Mouse (Mus musculus) limb, embryonic 10.5 days (tissue): Measurements from ENCODE around the gene Slc25a11. TPM values are rescaled to one million over a fixed set of nuclear protein-coding genes. Genes with fewer than 3 reads are reported as not detected.

ENCODE experiments used
- DNase-seq: peaks from one replicate; pipeline ENCODE4 v3.0.0-alpha.2; 2017; ENCODE audit warnings: low spot score
- H3K27ac ChIP-seq: fragments of 300-500 bp; sonication (generic); 2 replicates; pipeline ENCODE4 v1.5.1; 2016; ENCODE audit warnings: mild to moderate bottlenecking
- H3K27me3 ChIP-seq: fragments of 300-500 bp; sonication (generic); 2 replicates; pipeline ENCODE4 v1.6.1; 2016; ENCODE audit warnings: low read depth, mild to moderate bottlenecking; ENCODE audit not compliant: poor library complexity, severe bottlenecking
- H3K36me3 ChIP-seq: fragments of 300-500 bp; sonication (generic); 2 replicates; pipeline ENCODE4 v1.6.1; 2016; ENCODE audit warnings: mild to moderate bottlenecking, moderate library complexity
- H3K4me1 ChIP-seq: fragments of 300-500 bp; sonication (generic); 2 replicates; pipeline ENCODE4 v1.6.1; 2016
- H3K4me3 ChIP-seq: fragments of 300-500 bp; sonication (generic); 2 replicates; pipeline ENCODE4 v1.5.1; 2016; ENCODE audit warnings: mild to moderate bottlenecking, moderate library complexity
- H3K9me3 ChIP-seq: fragments of 300-500 bp; sonication (generic); replicated peaks from 2 replicates; pipeline ENCODE4 v1.6.1; 2016; ENCODE audit warnings: mild to moderate bottlenecking
- WGBS: fragments of 180-500 bp; shearing (Covaris S2); methylation state at CpG from one replicate; pipeline ENCODE4 v1.1.7; 2016; 5-methylcytosine and 5-hydroxymethylcytosine counted together
- polyA plus RNA-seq: library from polyadenylated mRNA; unstranded; fragments of >200 nt; fragmentation: Nextera tagmentation; extraction: Ambion mirVana; gene quantifications from 2 replicates; pipeline ENCODE4 v1.2.1, GENCODE M21; 2016

The Slc25a11 gene
- 136 and 160 TPM in 2 replicates for polyA plus RNA-seq

- H3K27me3 ChIP-seq = no peaks in the 10 kb centered on the region
- H3K27ac ChIP-seq = peak within 1 kb of the TSS; percentile 95
- peaks cover 74% of the 10 kb centered on the region for H3K36me3 ChIP-seq
- no peaks in the 10 kb centered on the region for H3K9me3 ChIP-seq
- H3K4me1 ChIP-seq = peaks cover 52% of the 10 kb centered on the region
- peak; percentile 96 for DNase-seq
- H3K4me3 ChIP-seq = peak within 1 kb of the TSS; percentile 80
- WGBS = under 1% methylated on average over 63 of the region's 63 CpGs
Measured at GRCm38 (mm10) chr11:70646691-70647650, at the start of gene Slc25a11, which contains the start of gene Rnf167. Slc25a11 (minus strand) TSS chr11:70647479. Rnf167 (plus strand) TSS chr11:70647235.

- 70% methylated on average over 3 of the region's 3 CpGs for WGBS
- H3K4me3 ChIP-seq = no peak overlapping the region
Measured at GRCm38 (mm10) chr11:70693504-70693903, 46.2 kb upstream of the Slc25a11 start.

GRCm38 (mm10) chr11:70689578-70689977 lies 42.3 kb upstream of the Slc25a11 start:
- DNase-seq = no peak
- 59% methylated on average over 4 of the region's 4 CpGs for WGBS

More at GRCm38 (mm10) chr11:70693504-70693903, 46.2 kb upstream of the Slc25a11 start:
- Histone ChIP-seq H3K27ac (no peak overlapping the region), H3K4me1 (peaks cover 5% of the 10 kb centered on the region), H3K9me3 (no peaks in the 10 kb centered on the region), H3K36me3 (no peaks in the 10 kb centered on the region), H3K27me3 (no peaks in the 10 kb centered on the region)
- DNase-seq = no peak

GRCm38 (mm10) chr11:70688372-70688771 lies 41.1 kb upstream of the Slc25a11 start:
- H3K9me3 ChIP-seq = no peaks in the 10 kb centered on the region
- DNase-seq = peak; percentile 39
- H3K27ac ChIP-seq = peak overlapping the region; percentile 92
- WGBS = 13% methylated on average over 8 of the region's 8 CpGs
- H3K4me1 ChIP-seq = peaks cover 27% of the 10 kb centered on the region
- H3K27me3 ChIP-seq = no peaks in the 10 kb centered on the region
- peaks cover 25% of the 10 kb centered on the region for H3K36me3 ChIP-seq
- peak overlapping the region; percentile 93 for H3K4me3 ChIP-seq

More at GRCm38 (mm10) chr11:70689578-70689977, 42.3 kb upstream of the Slc25a11 start:
- no peak overlapping the region for H3K4me3 ChIP-seq
- H3K27me3 ChIP-seq = no peaks in the 10 kb centered on the region
- H3K4me1 ChIP-seq = peaks cover 27% of the 10 kb centered on the region
- no peak overlapping the region for H3K27ac ChIP-seq
- peaks cover 13% of the 10 kb centered on the region for H3K36me3 ChIP-seq
- H3K9me3 ChIP-seq = no peaks in the 10 kb centered on the region

- peak within 1 kb of the TSS; percentile 92 for H3K27ac ChIP-seq
- H3K27me3 ChIP-seq = no peaks in the 10 kb centered on the region
- H3K4me3 ChIP-seq = peak within 1 kb of the TSS; percentile 93
- DNase-seq = peak; percentile 91
- H3K9me3 ChIP-seq = no peaks in the 10 kb centered on the region
- under 1% methylated on average over 47 of the region's 55 CpGs for WGBS
- peaks cover 32% of the 10 kb centered on the region for H3K36me3 ChIP-seq
- peaks cover 27% of the 10 kb centered on the region for H3K4me1 ChIP-seq
Measured at GRCm38 (mm10) chr11:70687601-70688199, 40.4 kb upstream of the Slc25a11 start, which contains the start of gene Camta2. Camta2 (minus strand) TSS chr11:70688105.

- peak overlapping the region; percentile 93 for H3K4me3 ChIP-seq
- no peaks in the 10 kb centered on the region for H3K9me3 ChIP-seq
- no peak for DNase-seq
- no peaks in the 10 kb centered on the region for H3K27me3 ChIP-seq
- 4% methylated on average over 16 of the region's 16 CpGs for WGBS
- peaks cover 39% of the 10 kb centered on the region for H3K36me3 ChIP-seq
- H3K4me1 ChIP-seq = peaks cover 32% of the 10 kb centered on the region
- peak overlapping the region; percentile 92 for H3K27ac ChIP-seq
Measured at GRCm38 (mm10) chr11:70686901-70687566, 39.8 kb upstream of the Slc25a11 start.

- H3K27me3 ChIP-seq = no peaks in the 10 kb centered on the region
- no peak for DNase-seq
- no peak overlapping the region for H3K4me3 ChIP-seq
- peaks cover 36% of the 10 kb centered on the region for H3K4me1 ChIP-seq
- no peaks in the 10 kb centered on the region for H3K9me3 ChIP-seq
- WGBS = 90% methylated on average over 5 of the region's 5 CpGs
- H3K36me3 ChIP-seq = peaks cover 64% of the 10 kb centered on the region
- no peak overlapping the region for H3K27ac ChIP-seq
Measured at GRCm38 (mm10) chr11:70683640-70684039, 36.4 kb upstream of the Slc25a11 start.

GRCm38 (mm10) chr11:70681897-70682581 lies 34.8 kb upstream of the Slc25a11 start:
- Histone ChIP-seq H3K4me3 (0 out of 2 replicates have a peak overlapping the region, but pooled peaks have one; percentile 3), H3K36me3 (peaks cover 68% of the 10 kb centered on the region)
- WGBS = 19% methylated on average over 11 of the region's 11 CpGs

GRCm38 (mm10) chr11:70681170-70681569 lies 33.9 kb upstream of the Slc25a11 start:
- H3K27me3 ChIP-seq = no peaks in the 10 kb centered on the region
- 56% methylated on average over 12 of the region's 12 CpGs for WGBS
- peaks cover 76% of the 10 kb centered on the region for H3K36me3 ChIP-seq
- H3K9me3 ChIP-seq = no peaks in the 10 kb centered on the region
- H3K4me3 ChIP-seq = no peak overlapping the region
- 0 out of 2 replicates have a peak overlapping the region, but pooled peaks have one; percentile 46 for H3K27ac ChIP-seq
- DNase-seq = no peak
- peaks cover 13% of the 10 kb centered on the region for H3K4me1 ChIP-seq

More at GRCm38 (mm10) chr11:70681897-70682581, 34.8 kb upstream of the Slc25a11 start:
- Histone ChIP-seq H3K27ac (peak overlapping the region; percentile 14; the same call in 1 of the 2 replicates), H3K27me3 (no peaks in the 10 kb centered on the region), H3K4me1 (peaks cover 22% of the 10 kb centered on the region), H3K9me3 (no peaks in the 10 kb centered on the region)
- DNase-seq = peak; percentile 54

GRCm38 (mm10) chr11:70679894-70680293 lies 32.6 kb upstream of the Slc25a11 start:
- no peak for DNase-seq
- WGBS = 88% methylated on average over 8 of the region's 8 CpGs
- H3K4me1 ChIP-seq = peaks cover 13% of the 10 kb centered on the region
- no peak overlapping the region for H3K27ac ChIP-seq
- no peaks in the 10 kb centered on the region for H3K9me3 ChIP-seq
- H3K36me3 ChIP-seq = peaks cover 77% of the 10 kb centered on the region
- H3K4me3 ChIP-seq = no peak overlapping the region
- no peaks in the 10 kb centered on the region for H3K27me3 ChIP-seq

GRCm38 (mm10) chr11:70679361-70679760 lies 32.1 kb upstream of the Slc25a11 start:
- H3K27me3 ChIP-seq = no peaks in the 10 kb centered on the region
- no peaks in the 10 kb centered on the region for H3K9me3 ChIP-seq
- H3K27ac ChIP-seq = no peak overlapping the region
- no peak for DNase-seq
- H3K4me1 ChIP-seq = peaks cover 13% of the 10 kb centered on the region
- H3K4me3 ChIP-seq = no peak overlapping the region
- H3K36me3 ChIP-seq = peaks cover 77% of the 10 kb centered on the region
- 95% methylated on average over 8 of the region's 8 CpGs for WGBS

- DNase-seq = no peak
- Histone ChIP-seq H3K27ac (no peak overlapping the region), H3K4me1 (peaks cover 13% of the 10 kb centered on the region), H3K9me3 (no peaks in the 10 kb centered on the region), H3K27me3 (no peaks in the 10 kb centered on the region), H3K4me3 (no peak overlapping the region), H3K36me3 (peaks cover 77% of the 10 kb centered on the region)
- WGBS = 66% methylated on average over 2 of the region's 2 CpGs
Measured at GRCm38 (mm10) chr11:70678576-70678975, 31.3 kb upstream of the Slc25a11 start.
